Mouse (Mus musculus) frontal cortex, postnatal 10 days (tissue): ENCODE measurements around the gene Zfp329.
"Not testable (repeated sequence)": the region's sequence is repeated elsewhere in the genome, so short reads cannot be mapped to it uniquely, and the experiment has no call there.

Experiments
- DNase-seq, 2 experiments: peaks; one replicate each; pipeline ENCODE4 v3.0.0; 2022; ENCODE audit warnings: low spot score in 2 of 2, mixed read lengths in 1 of 2

The Zfp329 gene

GRCm38 (mm10) chr7:12818521-12819295, at the start of gene Zfp329:
TSS of gene Zfp329 (minus strand) at chr7:12818858.
- DNase-seq: peak; percentile 83 to 93

GRCm38 (mm10) chr7:12835779-12836178, 17.1 kb upstream of the Zfp329 start:
- no peak for DNase-seq

DNA sequence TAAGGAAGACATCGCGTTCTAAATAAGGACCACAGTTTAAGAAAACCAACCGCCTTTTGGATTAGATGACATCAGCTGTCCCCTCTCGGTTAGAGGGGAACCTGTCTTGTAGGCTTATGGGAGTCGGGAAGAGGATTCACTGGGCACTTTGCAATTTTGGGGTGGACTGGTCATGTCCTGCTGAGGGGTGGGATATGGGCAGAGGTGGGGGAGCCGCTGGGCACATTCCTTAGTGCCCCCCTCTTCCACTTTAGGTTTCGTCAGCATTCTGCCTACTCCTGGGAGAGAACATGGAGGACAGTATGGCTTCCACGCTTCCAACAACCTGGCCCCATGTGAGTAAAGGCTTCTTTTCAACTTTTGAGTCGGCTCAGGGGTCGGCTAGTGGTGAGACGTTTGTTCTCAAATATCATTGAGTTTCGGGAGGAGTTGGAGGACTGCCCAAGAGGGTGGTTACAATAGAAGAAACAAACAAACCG, 16.6 kb upstream of the Zfp329 start:
- peak in 1 of 2 experiments; percentile 9 for DNase-seq

DNA sequence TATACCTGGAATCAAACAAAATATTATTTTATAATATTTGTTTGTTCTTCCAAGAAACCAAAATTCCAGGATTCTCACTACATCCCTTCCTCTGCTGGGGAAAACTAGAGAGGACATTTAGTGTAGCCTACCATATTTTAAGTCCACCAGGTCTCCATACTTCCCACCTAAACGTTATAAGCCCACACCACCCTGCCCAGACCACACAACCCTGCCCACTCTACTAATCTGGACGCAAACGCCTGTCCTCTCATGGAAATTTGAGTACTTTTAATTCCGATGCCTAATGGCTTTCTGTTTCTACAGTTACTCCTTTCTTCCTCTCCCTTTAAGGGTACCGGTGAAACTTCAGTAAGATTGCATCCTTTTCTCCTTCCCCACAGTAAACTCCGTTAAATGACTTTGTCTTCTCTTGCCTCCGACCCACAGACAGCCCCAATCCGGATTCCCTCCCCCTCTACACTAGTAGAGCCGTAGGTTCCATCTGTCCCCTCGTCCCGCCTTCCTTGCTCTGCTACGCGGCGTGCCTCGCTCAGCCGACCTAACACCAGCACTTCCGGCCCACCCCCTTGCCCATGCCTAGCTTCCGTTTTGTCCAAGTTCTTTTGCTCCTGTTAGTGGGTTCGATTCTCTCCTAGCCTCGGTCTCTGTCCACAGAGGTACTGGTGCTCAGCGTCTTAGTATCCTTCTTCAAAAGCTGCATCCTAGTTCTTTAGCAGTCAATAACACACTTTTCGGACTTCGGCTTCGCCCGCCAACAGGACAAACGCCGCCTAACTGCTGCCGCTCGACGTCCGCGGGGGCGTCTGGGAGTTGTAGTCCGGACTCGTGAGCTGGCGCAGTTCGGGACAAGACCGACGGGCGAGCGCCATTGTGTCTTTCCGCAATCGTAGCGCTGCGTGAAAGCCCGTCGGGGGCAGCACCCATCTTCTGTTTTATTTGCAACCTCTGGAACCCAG, 15.8 kb upstream of the Zfp329 start, which contains the start of gene Zfp110:
Gene Zfp110, plus strand, starts transcription at position 600 of the 959 bp plus-strand sequence.
- DNase-seq: peak; percentile 72 to 84

DNA sequence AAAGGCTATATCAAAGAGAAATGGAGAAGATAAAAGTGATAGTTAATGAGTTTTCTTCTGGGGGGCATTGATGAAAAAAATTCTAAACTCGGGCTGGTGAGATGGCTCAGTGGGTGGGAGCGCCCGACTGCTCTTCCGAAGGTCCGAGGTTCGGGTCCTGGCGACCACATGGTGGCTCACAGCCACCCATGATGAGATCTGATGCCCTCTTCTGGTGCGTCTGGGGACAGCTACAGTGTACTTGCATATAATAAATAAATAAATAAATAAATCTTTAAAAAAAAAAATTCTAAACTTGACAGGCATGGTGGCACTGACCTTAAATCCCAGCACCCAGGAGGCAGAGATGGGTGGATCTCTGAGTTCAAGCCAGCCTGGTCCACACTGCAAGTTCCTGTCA, 3.1 kb downstream of the Zfp329 start:
- DNase-seq: no peak

DNA sequence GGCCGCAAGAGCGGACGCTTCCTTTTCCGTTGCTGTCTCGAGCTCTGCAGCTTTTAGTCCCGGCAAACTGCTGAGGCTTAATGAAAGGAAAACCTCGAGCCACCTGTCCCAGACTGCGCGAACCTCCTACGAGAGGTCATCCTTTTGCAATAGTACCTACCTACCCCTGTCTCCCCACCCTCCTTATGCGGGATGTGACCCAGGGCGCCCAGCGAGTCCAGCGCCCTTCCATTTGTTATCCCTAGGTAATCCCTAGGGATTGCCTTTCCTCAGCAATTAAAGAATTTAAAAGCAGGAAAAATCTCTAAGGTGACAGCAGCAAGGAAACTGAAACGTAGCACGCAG, 15.0 kb downstream of the Zfp329 start:
- no peak for DNase-seq

DNA sequence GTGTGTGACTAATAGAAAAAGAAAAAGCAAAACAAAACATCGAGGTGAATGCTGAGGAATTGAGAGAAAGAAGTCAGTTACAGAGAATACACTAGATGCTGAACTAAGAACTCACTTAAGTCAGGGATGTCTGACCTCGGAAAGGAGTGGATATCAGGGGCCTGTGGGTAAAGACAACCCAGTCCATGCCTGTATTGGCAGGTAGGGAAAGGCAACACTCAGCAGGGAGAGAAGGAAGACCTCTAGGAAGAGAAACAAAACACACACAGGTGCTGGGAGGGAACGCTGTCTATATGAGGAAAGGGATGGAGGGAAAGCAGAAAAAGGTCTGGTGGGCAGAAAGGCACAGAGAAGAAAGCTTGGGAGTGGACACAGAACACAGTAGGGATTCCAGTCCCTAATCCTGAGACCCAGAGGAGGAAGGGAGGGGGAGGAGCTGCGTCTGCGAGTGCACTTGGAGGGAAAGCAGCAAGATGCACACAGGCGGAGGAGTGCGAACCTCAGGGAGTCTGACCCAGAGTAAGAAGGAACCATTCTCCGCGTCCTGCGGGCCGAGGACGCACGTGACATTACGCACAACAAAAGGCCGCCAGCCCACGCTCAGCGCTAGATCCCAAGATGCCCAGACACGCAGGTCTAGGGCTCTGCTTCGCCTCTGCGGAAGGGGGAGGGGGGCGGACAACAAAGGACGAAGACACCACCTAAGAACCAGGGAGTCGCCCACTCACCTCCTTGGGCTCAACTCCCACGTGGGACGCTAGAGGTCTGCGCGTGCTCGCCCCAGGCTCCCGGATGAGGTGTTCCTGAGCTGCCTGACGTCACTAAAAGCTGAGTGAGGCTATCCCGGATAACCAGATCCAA, 15.6 kb downstream of the Zfp329 start, which contains the start of gene Zscan18:
Gene Zscan18, minus strand, starts transcription at position 770 of the 861 bp plus-strand sequence.
- DNase-seq: peak; percentile 83 to 87

- DNase-seq: no peak
Measured at GRCm38 (mm10) chr7:12799554-12799953, 19.1 kb downstream of the Zfp329 start.

GRCm38 (mm10) chr7:12797971-12798370, 20.7 kb downstream of the Zfp329 start:
- DNase-seq: no peak

- not testable (repeated sequence) for DNase-seq
Measured at GRCm38 (mm10) chr7:12792624-12793023, 26.0 kb downstream of the Zfp329 start.

- DNase-seq: no peak
Measured at GRCm38 (mm10) chr7:12788025-12788424, 30.6 kb downstream of the Zfp329 start.

GRCm38 (mm10) chr7:12787333-12787732, 31.3 kb downstream of the Zfp329 start:
- DNase-seq: no peak

- peak; percentile 87 to 91 for DNase-seq
Measured at GRCm38 (mm10) chr7:12780151-12780830, 38.4 kb downstream of the Zfp329 start.

DNA sequence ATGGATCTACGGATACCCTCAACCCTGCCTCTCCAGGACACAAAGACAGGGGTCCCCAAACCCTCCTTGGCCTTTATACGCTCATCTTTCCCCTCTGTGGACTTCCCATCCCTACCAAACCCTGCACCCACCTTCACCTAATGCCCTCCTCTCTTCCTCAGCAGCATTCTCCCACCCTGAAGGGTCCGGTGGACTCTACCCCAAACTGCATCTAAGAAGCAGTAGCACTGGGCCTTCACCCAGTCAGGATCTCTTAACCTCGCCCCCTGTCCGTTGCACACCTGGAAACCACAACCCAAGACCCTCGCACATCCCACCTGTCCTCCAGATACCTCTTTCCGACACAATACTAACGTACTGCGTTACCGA, 38.9 kb downstream of the Zfp329 start:
- no peak for DNase-seq

- DNase-seq: no peak
Measured at GRCm38 (mm10) chr7:12779141-12779540, 39.5 kb downstream of the Zfp329 start.

DNA sequence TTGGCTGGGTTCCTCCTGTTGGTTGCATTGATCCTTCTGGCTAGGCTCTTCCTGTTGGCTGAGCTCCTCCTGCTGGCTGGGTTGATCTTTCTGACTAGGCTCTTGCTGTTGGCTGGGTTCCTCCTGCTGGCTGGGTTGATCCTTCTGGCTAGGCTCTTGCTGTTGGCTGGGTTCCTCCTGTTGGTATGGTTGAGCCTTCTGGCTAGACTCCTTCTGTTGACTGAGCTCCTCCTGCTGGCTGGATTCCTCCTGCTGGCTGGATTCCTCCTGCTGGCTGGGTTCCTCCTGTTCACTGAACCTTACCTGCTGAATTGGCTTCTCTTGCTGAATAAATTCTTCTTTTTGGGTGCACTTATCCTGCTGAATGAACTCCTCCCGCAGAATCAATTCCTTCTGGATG, 44.1 kb downstream of the Zfp329 start:
- DNase-seq: peak in 1 of 2 experiments; percentile 14

GRCm38 (mm10) chr7:12774111-12774510, 44.5 kb downstream of the Zfp329 start:
- DNase-seq: no peak
